ENCODE assay signal across 8 mouse cellular contexts in the genomic region with DNA sequence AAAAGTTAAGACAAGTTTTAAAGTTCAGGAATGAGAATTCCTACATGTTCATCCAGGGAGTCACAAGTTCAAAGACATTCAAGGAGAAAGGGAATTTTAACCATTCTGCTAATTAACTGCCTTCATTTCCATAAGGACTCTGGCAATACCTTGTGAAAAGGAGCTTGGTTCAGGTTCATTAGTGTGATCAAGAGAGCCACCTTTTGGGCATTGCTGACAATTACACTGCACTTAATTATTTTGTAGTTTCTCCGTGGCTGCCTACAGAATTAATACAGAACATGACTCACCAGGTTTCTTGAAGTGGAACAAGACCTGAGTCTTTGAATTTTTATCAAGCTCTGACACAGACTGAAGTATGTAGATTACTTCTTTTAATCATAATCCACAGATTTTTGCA. TPM values are rescaled to one million over a fixed set of nuclear protein-coding genes. Genes with fewer than 3 reads are reported as not detected.
A peak's percentile ranks its signal among the peaks of the same experiment; 100 is the strongest.
DNase-seq lines count a peak whose midpoint lies in the region; ATAC-seq and TF ChIP-seq lines count a peak whose summit lies in the region.
"Had no signal": no experiment of that assay in that cellular context is flagged by ENCODE, and none has a peak within 500 bp of the region (broad histone marks: within the 10 kb centered on the region; RNA-seq: fewer than 3 reads in every experiment).

No protein-coding gene starts in this region.

- no peaks in the 10 kb centered on the region for H3K27me3 ChIP-seq in liver, adult 2 months (ENCODE audit: control insufficient read depth, insufficient read depth, low read length)
- H3K27me3 ChIP-seq in liver, embryonic 11.5 days (replicated peaks; ENCODE audit: control insufficient read depth, insufficient read depth, low read length), result no peaks in the 10 kb centered on the region
- H3K27me3 ChIP-seq: embryonic facial prominence, embryonic 12.5 days had no signal

- 4% methylated on average over 1 of the region's 1 CpGs for WGBS in liver, adult 2 months
- 14% methylated on average over 1 of the region's 1 CpGs for WGBS in liver, embryonic 11.5 days

- H3K27ac ChIP-seq in liver, adult 2 months (replicated peaks; ENCODE audit: insufficient read depth, low read depth, low read length), result no peak overlapping the region
- H3K27ac ChIP-seq in liver, embryonic 11.5 days (ENCODE audit: low read depth, low read length), result no peak overlapping the region
- H3K27ac ChIP-seq: embryonic facial prominence, embryonic 12.5 days had no signal

- H3K4me1 ChIP-seq in liver, adult 2 months (ENCODE audit: control insufficient read depth, insufficient read depth, low read length), result no peaks in the 10 kb centered on the region
- H3K4me1 ChIP-seq in liver, embryonic 11.5 days (replicated peaks; ENCODE audit: control insufficient read depth, insufficient read depth, low read length), result no peaks in the 10 kb centered on the region
- H3K4me1 ChIP-seq: embryonic facial prominence, embryonic 12.5 days had no signal

- intact Hi-C loops in left cerebral cortex, postnatal 25 days (cut with DNase I), result loop anchor here (2.0 to 5.0 kb wide), 2 partner anchors 62 to 300 kb away; a partner anchor contains a TSS

- H3K9ac ChIP-seq in liver, adult 2 months (ENCODE audit: low read depth, low read length), result no peak overlapping the region
- H3K9ac ChIP-seq in liver, embryonic 11.5 days (ENCODE audit: low read depth, low read length), result no peak overlapping the region
- H3K9ac ChIP-seq: embryonic facial prominence, embryonic 12.5 days had no signal

- TF ChIP-seq CTCF in liver, adult 2 months (IDR thresholded peaks at IDR 0.05; ENCODE audit: low read depth, low read length), result peak; percentile 34; the same call in 1 of the 2 replicates

- H3K9me3 ChIP-seq in liver, embryonic 11.5 days (ENCODE audit: control insufficient read depth, low read length), result no peaks in the 10 kb centered on the region
- H3K9me3 ChIP-seq: embryonic facial prominence, embryonic 12.5 days had no signal

- no peaks in the 10 kb centered on the region for H3K79me2 ChIP-seq in liver, adult 2 months (ENCODE audit: control insufficient read depth, insufficient read depth, low read length)

- peak; percentile 36 for DNase-seq in liver, adult 2 months (ENCODE audit: extremely low read depth, low read depth, low spot score)
- no peak for DNase-seq in liver, embryonic 11.5 days (ENCODE audit: low spot score)
- peak; percentile 22 for DNase-seq in brain, embryonic 18.5 days (ENCODE audit: low read depth, low spot score)
- DNase-seq in embryo, embryonic 11 days, result peak; percentile 38
- peak; percentile 31 to 54 for DNase-seq in left cerebral cortex, postnatal 25 days (ENCODE audit: low spot score in 2 of 2)
- DNase-seq in adrenal gland, adult 18-20 months (ENCODE audit: low spot score in 2 of 2), result no peak
- no peak for DNase-seq in urinary bladder, postnatal 36 days (ENCODE audit: low spot score in 2 of 2)

- no peak overlapping the region for H3K4me2 ChIP-seq in liver, embryonic 11.5 days
- H3K4me2 ChIP-seq: embryonic facial prominence, embryonic 12.5 days had no signal

- no peak for TF ChIP-seq POLR2A in liver, adult 2 months (IDR thresholded peaks at IDR 0.05; ENCODE audit: extremely low read depth, insufficient read depth, low read length)

- ATAC-seq in liver, embryonic 11.5 days (replicated peaks; ENCODE audit: low FRiP score), result no peak

- H3K36me3 ChIP-seq in liver, adult 2 months (ENCODE audit: control insufficient read depth, insufficient read depth, low read length), result no peaks in the 10 kb centered on the region
- no peaks in the 10 kb centered on the region for H3K36me3 ChIP-seq in liver, embryonic 11.5 days (ENCODE audit: control insufficient read depth, insufficient read depth, low read length)
- H3K36me3 ChIP-seq: embryonic facial prominence, embryonic 12.5 days had no signal

- H3K4me3 ChIP-seq in liver, adult 2 months (ENCODE audit: insufficient read depth, low read depth, low read length), result no peak overlapping the region
- no peak overlapping the region for H3K4me3 ChIP-seq in liver, embryonic 11.5 days (ENCODE audit: low read depth, low read length)
- H3K4me3 ChIP-seq: embryonic facial prominence, embryonic 12.5 days had no signal

RNA-seq across cellular contexts. Expression of a gene that starts 52.4 kb away (rescaled TPM):
- 0.09 and 0.27 TPM in 2 replicates for total RNA-seq in liver, adult 2 months (2014; rRNA removed)
- polyA plus RNA-seq in liver, adult 2 months (2012; rRNA removed), result not detected in 2 replicates
- polyA plus RNA-seq in liver, embryonic 11.5 days (2014; fragmentation: Nextera tagmentation; extraction: Ambion mirVana), result 0.11 and 0.36 TPM in 2 replicates
- total RNA-seq in left cerebral cortex, postnatal 25 days (2021), result 1 to 10 TPM; 1.1 to 1.8 TPM
- total RNA-seq in adrenal gland, adult 18-20 months (2021), result 10 to 100 TPM in 1 of 2 experiments, 1 to 10 TPM in 1; 9.1 to 37.7 TPM

Comparison
In these comparisons a context has a peak if more than half of its experiments do, and no peak if none do; other contexts are left out.
1. DNase-seq: peak in liver, adult 2 months (single experiment), brain, embryonic 18.5 days (single experiment), embryo, embryonic 11 days (single experiment) and left cerebral cortex, postnatal 25 days (2 of 2); none in liver, embryonic 11.5 days (single experiment), adrenal gland, adult 18-20 months (0 of 2) and urinary bladder, postnatal 36 days (0 of 2).